40 mouse cellular contexts compared by ENCODE assay signal in genomic region chr4:86580056-86580455, GRCm38 (mm10). TPM values are rescaled to one million over a fixed set of nuclear protein-coding genes. Genes with fewer than 3 reads are reported as not detected.
A peak's percentile ranks its signal among the peaks of the same experiment; 100 is the strongest.
DNase-seq lines count a peak whose midpoint lies in the region; ATAC-seq and TF ChIP-seq lines count a peak whose summit lies in the region.
"Had no signal": no experiment of that assay in that cellular context is flagged by ENCODE, and none has a peak within 500 bp of the region (broad histone marks: within the 10 kb centered on the region; RNA-seq: fewer than 3 reads in every experiment).

No protein-coding gene starts in this region.

- H3K4me2 ChIP-seq in liver, embryonic 12.5 days, result no peak overlapping the region
- H3K4me2 ChIP-seq: embryonic facial prominence, embryonic 13.5 days; heart, embryonic 13.5 days; hindbrain, embryonic 15.5 days; limb, embryonic 15.5 days; liver, embryonic 15.5 days; lung, embryonic 15.5 days; midbrain, embryonic 11.5 days; stomach, embryonic 15.5 days had no signal

- H3K9me3 ChIP-seq in liver, embryonic 12.5 days (replicated peaks), result no peaks in the 10 kb centered on the region
- H3K9me3 ChIP-seq: embryonic facial prominence, embryonic 13.5 days; forebrain, embryonic 10.5 days; heart, embryonic 13.5 days; hindbrain, embryonic 10.5 days; hindbrain, embryonic 15.5 days; limb, embryonic 10.5 days; limb, embryonic 15.5 days; liver, embryonic 15.5 days; lung, embryonic 15.5 days; stomach, embryonic 15.5 days had no signal

- no peaks in the 10 kb centered on the region for H3K27me3 ChIP-seq in liver, adult 2 months (ENCODE audit: control insufficient read depth, insufficient read depth, low read length)
- H3K27me3 ChIP-seq in liver, embryonic 12.5 days (replicated peaks), result no peaks in the 10 kb centered on the region
- H3K27me3 ChIP-seq: embryonic facial prominence, embryonic 13.5 days; heart, embryonic 13.5 days; hindbrain, embryonic 15.5 days; limb, embryonic 15.5 days; liver, embryonic 15.5 days; lung, embryonic 15.5 days; stomach, embryonic 15.5 days had no signal

- TF ChIP-seq POLR2A in liver, adult 2 months (IDR thresholded peaks at IDR 0.05; ENCODE audit: extremely low read depth, insufficient read depth, low read length), result no peak

- no peak overlapping the region for H3K4me3 ChIP-seq in liver, adult 2 months (ENCODE audit: insufficient read depth, low read depth, low read length)
- no peak overlapping the region for H3K4me3 ChIP-seq in liver, embryonic 12.5 days
- H3K4me3 ChIP-seq: embryonic facial prominence, embryonic 13.5 days; forebrain, embryonic 10.5 days; heart, embryonic 13.5 days; hindbrain, embryonic 10.5 days; hindbrain, embryonic 15.5 days; limb, embryonic 10.5 days; limb, embryonic 15.5 days; liver, embryonic 15.5 days; lung, embryonic 15.5 days; stomach, embryonic 15.5 days had no signal

- H3K27ac ChIP-seq in liver, adult 2 months (replicated peaks; ENCODE audit: insufficient read depth, low read depth, low read length), result no peak overlapping the region
- H3K27ac ChIP-seq in liver, embryonic 12.5 days, result no peak overlapping the region
- H3K27ac ChIP-seq: embryonic facial prominence, embryonic 13.5 days; forebrain, embryonic 10.5 days; heart, embryonic 13.5 days; hindbrain, embryonic 10.5 days; hindbrain, embryonic 15.5 days; limb, embryonic 10.5 days; limb, embryonic 15.5 days; liver, embryonic 15.5 days; lung, embryonic 15.5 days; stomach, embryonic 15.5 days had no signal

- peaks cover 8% of the 10 kb centered on the region for H3K4me1 ChIP-seq in liver, adult 2 months (ENCODE audit: control insufficient read depth, insufficient read depth, low read length)
- H3K4me1 ChIP-seq in liver, embryonic 12.5 days, result peaks cover 19% of the 10 kb centered on the region

- 66% methylated on average over 4 of the region's 4 CpGs for WGBS in liver, adult 2 months
- WGBS in liver, embryonic 12.5 days (ENCODE audit: insufficient replicate concordance), result 58% methylated on average over 4 of the region's 4 CpGs

- peaks cover 14% of the 10 kb centered on the region; the same call in 1 of the 2 replicates for H3K79me2 ChIP-seq in liver, adult 2 months (ENCODE audit: control insufficient read depth, insufficient read depth, low read length)

- intact Hi-C loops in left cerebral cortex, postnatal 14 days (cut with DNase I), result no loop called here
- intact Hi-C loops in heart, postnatal 36 days (cut with DNase I), result no loop called here

- H3K36me3 ChIP-seq in liver, adult 2 months (ENCODE audit: control insufficient read depth, insufficient read depth, low read length), result peaks cover 12% of the 10 kb centered on the region
- H3K36me3 ChIP-seq in liver, embryonic 12.5 days, result peaks cover 60% of the 10 kb centered on the region

- peak; percentile 16 for DNase-seq in liver, adult 2 months (ENCODE audit: extremely low read depth, low read depth, low spot score)
- peak; percentile 82 for DNase-seq in A20 (ENCODE audit: low read depth, low spot score)
- peak; percentile 8 to 9 for DNase-seq in monocyte, adult 2 months (ENCODE audit: low read depth in 1 of 2, low spot score in 2 of 2)
- no peak for DNase-seq in left cerebral cortex, postnatal 14 days (ENCODE audit: low spot score in 2 of 2)
- DNase-seq in heart, postnatal 36 days, result no peak
- DNase-seq in thymus, postnatal 10 days (ENCODE audit: low spot score in 2 of 2), result no peak
- DNase-seq: adrenal gland, postnatal 10 days; cerebellum, adult 11-12 months; cerebellum, adult 9-11 months; forebrain, postnatal 0 days; heart, postnatal 10 days; kidney, adult 18-20 months; kidney, postnatal 4 days; layer of hippocampus, postnatal 36 days; retina, postnatal 1 day; right cerebral cortex, postnatal 14 days; thymus, postnatal 14 days had no signal

- no peak for ATAC-seq in liver, embryonic 12.5 days
- ATAC-seq in common myeloid progenitor, adult 5-6 weeks (replicated peaks; ENCODE audit: low read depth, poor library complexity, severe bottlenecking), result peak; percentile 16; the same call in 1 of the 2 replicates
- ATAC-seq: activated CD4-positive, CD25-positive, alpha-beta regulatory T cell, adult 4 months; CD4-positive, CD25-positive, alpha-beta regulatory T cell, adult 4 months; forebrain, postnatal 0 days had no signal

- TF ChIP-seq CTCF in liver, adult 2 months (IDR thresholded peaks at IDR 0.05; ENCODE audit: low read depth, low read length), result no peak

- no peak overlapping the region for H3K9ac ChIP-seq in liver, adult 2 months (ENCODE audit: low read depth, low read length)
- no peak overlapping the region for H3K9ac ChIP-seq in liver, embryonic 12.5 days
- H3K9ac ChIP-seq: embryonic facial prominence, embryonic 13.5 days; forebrain, postnatal 0 days; heart, embryonic 13.5 days; hindbrain, embryonic 15.5 days; limb, embryonic 15.5 days; liver, embryonic 15.5 days; lung, embryonic 15.5 days; stomach, embryonic 15.5 days had no signal

RNA-seq across cellular contexts. Expression of gene Rraga, which starts 4.6 kb away (rescaled TPM):
- 18.8 and 21.3 TPM in 2 replicates for total RNA-seq in liver, adult 2 months (2014; rRNA removed)
- polyA plus RNA-seq in liver, adult 2 months (2012; rRNA removed), result 20.9 and 22.2 TPM in 2 replicates
- 29.6 and 30.7 TPM in 2 replicates for polyA plus RNA-seq in liver, embryonic 12.5 days (2016; fragmentation: Nextera tagmentation; extraction: Ambion mirVana)
- total RNA-seq in common myeloid progenitor, adult 5-6 weeks (2017), result 13.5 and 14.3 TPM in 2 replicates
- 100 to 1,000 TPM; 147 to 152 TPM for total RNA-seq in left cerebral cortex, postnatal 14 days (2021)
- total RNA-seq in heart, postnatal 36 days (2021), result 10 to 100 TPM; 56.5 to 58.4 TPM

RNA-seq across cellular contexts. Expression of gene Saxo1, which starts 21.9 kb away (rescaled TPM):
- total RNA-seq in liver, adult 2 months (2014; rRNA removed), result not detected in 2 replicates
- polyA plus RNA-seq in liver, adult 2 months (2012; rRNA removed), result not detected in 2 replicates
- polyA plus RNA-seq in liver, embryonic 12.5 days (2016; fragmentation: Nextera tagmentation; extraction: Ambion mirVana), result not detected in 2 replicates
- not detected in 2 replicates for total RNA-seq in common myeloid progenitor, adult 5-6 weeks (2017)
- not detected for total RNA-seq in left cerebral cortex, postnatal 14 days (2021)
- total RNA-seq in heart, postnatal 36 days (2021), result not detected
- total RNA-seq: adrenal gland, postnatal 10 days; forebrain, postnatal 0 days; gastrocnemius, adult 8-10 months; heart, adult 8-10 months; heart, postnatal 10 days; layer of hippocampus, adult 8-10 months; layer of hippocampus, postnatal 36 days; midbrain, postnatal 0 days had no signal
- polyA plus RNA-seq: activated CD4-positive, CD25-positive, alpha-beta regulatory T cell, adult 4 months; CD4-positive, CD25-positive, alpha-beta regulatory T cell, adult 4 months; forebrain, embryonic 10.5 days; forebrain, postnatal 0 days; heart, embryonic 13.5 days; hindbrain, embryonic 10.5 days; hindbrain, embryonic 15.5 days; intestine, embryonic 14.5 days; limb, embryonic 10.5 days; liver, embryonic 15.5 days; lung, embryonic 15.5 days; midbrain, embryonic 11.5 days; midbrain, postnatal 0 days; neural tube, embryonic 14.5 days; small intestine, adult 2 months; urinary bladder, adult 2 months had no signal

RNA-seq across cellular contexts. Expression of gene Haus6, which starts 31.8 kb away (rescaled TPM):
- total RNA-seq in liver, adult 2 months (2014; rRNA removed), result 2.3 and 2.7 TPM in 2 replicates
- 1.1 and 2.1 TPM in 2 replicates for polyA plus RNA-seq in liver, adult 2 months (2012; rRNA removed)
- 20.4 and 21.2 TPM in 2 replicates for polyA plus RNA-seq in liver, embryonic 12.5 days (2016; fragmentation: Nextera tagmentation; extraction: Ambion mirVana)
- total RNA-seq in common myeloid progenitor, adult 5-6 weeks (2017), result 35.6 and 39.3 TPM in 2 replicates
- total RNA-seq in left cerebral cortex, postnatal 14 days (2021), result 1 to 10 TPM; 6.6 to 6.8 TPM
- 1 to 10 TPM; 3.9 to 8.1 TPM for total RNA-seq in heart, postnatal 36 days (2021)

Comparison
In these comparisons a context has a peak if more than half of its experiments do, and no peak if none do; other contexts are left out.
1. DNase-seq: peak in liver, adult 2 months (single experiment), A20 (single experiment) and monocyte, adult 2 months (2 of 2); none in left cerebral cortex, postnatal 14 days (0 of 2), heart, postnatal 36 days (0 of 2) and thymus, postnatal 10 days (0 of 2).